Mouse (Mus musculus): Measurements from ENCODE around the gene Kctd6. TPM values are rescaled to one million over a fixed set of nuclear protein-coding genes. Genes with fewer than 3 reads are reported as not detected.

Kctd6 gene
- polyA plus RNA-seq, 1 experiment = 17.2 TPM

GRCm38 (mm10) chr14:8214299-8215207 lies 613 bp downstream of the Kctd6 start:
- peak; percentile 75 for DNase-seq
- Histone ChIP-seq H3K4me3 (ENCODE audit: insufficient read depth, low read depth, low read length) (peak overlapping the region; percentile 73), H3K27me3 (replicated peaks; ENCODE audit: control insufficient read depth, insufficient read depth, low read length) (no peaks in the 10 kb centered on the region), H3K4me1 (ENCODE audit: control insufficient read depth, insufficient read depth, low read length) (peaks cover 26% of the 10 kb centered on the region), H3K27ac (ENCODE audit: insufficient read depth, low read depth, low read length) (peak overlapping the region; percentile 85), H3K36me3 (ENCODE audit: control insufficient read depth, insufficient read depth, low read length) (no peaks in the 10 kb centered on the region)
- TF ChIP-seq POLR2A (IDR thresholded peaks at IDR 0.05; ENCODE audit: low read depth, low read length) = no peak
- TF ChIP-seq CTCF (conservative IDR thresholded peaks at IDR 0.05; ENCODE audit: insufficient read depth, insufficient read length, low read depth, low read length) = no peak
- 4% methylated on average over 63 of the region's 63 CpGs for WGBS

GRCm38 (mm10) chr14:8215208-8215778 lies 1.4 kb downstream of the Kctd6 start:
- WGBS = 29% methylated on average over 21 of the region's 21 CpGs
- peak; percentile 49 for DNase-seq
- Histone ChIP-seq H3K27ac (ENCODE audit: insufficient read depth, low read depth, low read length) (no peak overlapping the region), H3K4me1 (ENCODE audit: control insufficient read depth, insufficient read depth, low read length) (peaks cover 30% of the 10 kb centered on the region), H3K36me3 (ENCODE audit: control insufficient read depth, insufficient read depth, low read length) (no peaks in the 10 kb centered on the region), H3K4me3 (ENCODE audit: insufficient read depth, low read depth, low read length) (peak overlapping the region; percentile 38), H3K27me3 (replicated peaks; ENCODE audit: control insufficient read depth, insufficient read depth, low read length) (no peaks in the 10 kb centered on the region)
- TF ChIP-seq CTCF (conservative IDR thresholded peaks at IDR 0.05; ENCODE audit: insufficient read depth, insufficient read length, low read depth, low read length) (0 out of 2 replicates have a peak, but pooled peaks have one; percentile 22), POLR2A (IDR thresholded peaks at IDR 0.05; ENCODE audit: low read depth, low read length) (no peak)

GRCm38 (mm10) chr14:8216100-8216499 lies 2.2 kb downstream of the Kctd6 start:
- H3K4me1 ChIP-seq (ENCODE audit: control insufficient read depth, insufficient read depth, low read length) = peaks cover 30% of the 10 kb centered on the region
- WGBS = 44% methylated on average over 5 of the region's 5 CpGs
- no peaks in the 10 kb centered on the region; the same call in 1 of the 2 replicates for H3K36me3 ChIP-seq (ENCODE audit: control insufficient read depth, insufficient read depth, low read length)
- H3K4me3 ChIP-seq (ENCODE audit: insufficient read depth, low read depth, low read length) = no peak overlapping the region
- no peaks in the 10 kb centered on the region for H3K27me3 ChIP-seq (replicated peaks; ENCODE audit: control insufficient read depth, insufficient read depth, low read length)
- TF ChIP-seq POLR2A (IDR thresholded peaks at IDR 0.05; ENCODE audit: low read depth, low read length) (no peak), CTCF (conservative IDR thresholded peaks at IDR 0.05; ENCODE audit: insufficient read depth, insufficient read length, low read depth, low read length) (no peak)
- H3K27ac ChIP-seq (ENCODE audit: insufficient read depth, low read depth, low read length) = peak overlapping the region; percentile 74
- DNase-seq = peak; percentile 39

GRCm38 (mm10) chr14:8218238-8218637 lies 4.3 kb downstream of the Kctd6 start:
- TF ChIP-seq CTCF (conservative IDR thresholded peaks at IDR 0.05; ENCODE audit: insufficient read depth, insufficient read length, low read depth, low read length) (no peak), POLR2A (IDR thresholded peaks at IDR 0.05; ENCODE audit: low read depth, low read length) (no peak)
- Histone ChIP-seq H3K36me3 (ENCODE audit: control insufficient read depth, insufficient read depth, low read length) (no peaks in the 10 kb centered on the region; the same call in 1 of the 2 replicates), H3K4me1 (ENCODE audit: control insufficient read depth, insufficient read depth, low read length) (peaks cover 30% of the 10 kb centered on the region), H3K27me3 (replicated peaks; ENCODE audit: control insufficient read depth, insufficient read depth, low read length) (no peaks in the 10 kb centered on the region), H3K27ac (ENCODE audit: insufficient read depth, low read depth, low read length) (peak overlapping the region; percentile 82), H3K4me3 (ENCODE audit: insufficient read depth, low read depth, low read length) (no peak overlapping the region)
- DNase-seq = no peak
- WGBS = 47% methylated on average over 7 of the region's 7 CpGs

- WGBS = 34% methylated on average over 10 of the region's 10 CpGs
Observed at GRCm38 (mm10) chr14:8218730-8219380, 4.9 kb downstream of the Kctd6 start.

GRCm38 (mm10) chr14:8219876-8220275 lies 5.9 kb downstream of the Kctd6 start:
- WGBS = 74% methylated on average over 11 of the region's 11 CpGs
- H3K27me3 ChIP-seq (replicated peaks; ENCODE audit: control insufficient read depth, insufficient read depth, low read length) = no peaks in the 10 kb centered on the region
- peaks cover 3% of the 10 kb centered on the region; the same call in 1 of the 2 replicates for H3K36me3 ChIP-seq (ENCODE audit: control insufficient read depth, insufficient read depth, low read length)
- TF ChIP-seq CTCF (conservative IDR thresholded peaks at IDR 0.05; ENCODE audit: insufficient read depth, insufficient read length, low read depth, low read length) (no peak), POLR2A (IDR thresholded peaks at IDR 0.05; ENCODE audit: low read depth, low read length) (no peak)
- no peak overlapping the region for H3K4me3 ChIP-seq (ENCODE audit: insufficient read depth, low read depth, low read length)
- H3K4me1 ChIP-seq (ENCODE audit: control insufficient read depth, insufficient read depth, low read length) = peaks cover 30% of the 10 kb centered on the region
- no peak overlapping the region for H3K27ac ChIP-seq (ENCODE audit: insufficient read depth, low read depth, low read length)
- DNase-seq = no peak

More at GRCm38 (mm10) chr14:8218730-8219380, 4.9 kb downstream of the Kctd6 start:
- peaks cover 2% of the 10 kb centered on the region; the same call in 1 of the 2 replicates for H3K36me3 ChIP-seq (ENCODE audit: control insufficient read depth, insufficient read depth, low read length)
- peak; percentile 54 for DNase-seq
- H3K27ac ChIP-seq (ENCODE audit: insufficient read depth, low read depth, low read length) = peak overlapping the region; percentile 82
- peaks cover 30% of the 10 kb centered on the region for H3K4me1 ChIP-seq (ENCODE audit: control insufficient read depth, insufficient read depth, low read length)
- TF ChIP-seq CTCF (conservative IDR thresholded peaks at IDR 0.05; ENCODE audit: insufficient read depth, insufficient read length, low read depth, low read length) (no peak), POLR2A (IDR thresholded peaks at IDR 0.05; ENCODE audit: low read depth, low read length) (no peak)
- no peaks in the 10 kb centered on the region for H3K27me3 ChIP-seq (replicated peaks; ENCODE audit: control insufficient read depth, insufficient read depth, low read length)
- 0 out of 2 replicates have a peak overlapping the region, but pooled peaks have one; percentile 19 for H3K4me3 ChIP-seq (ENCODE audit: insufficient read depth, low read depth, low read length)

Measured in kidney, adult 2 months (tissue).